Mouse (Mus musculus): ENCODE results near the gene Ipo4.
A peak's percentile ranks its signal among the peaks of the same experiment; 100 is the strongest.

DNA sequence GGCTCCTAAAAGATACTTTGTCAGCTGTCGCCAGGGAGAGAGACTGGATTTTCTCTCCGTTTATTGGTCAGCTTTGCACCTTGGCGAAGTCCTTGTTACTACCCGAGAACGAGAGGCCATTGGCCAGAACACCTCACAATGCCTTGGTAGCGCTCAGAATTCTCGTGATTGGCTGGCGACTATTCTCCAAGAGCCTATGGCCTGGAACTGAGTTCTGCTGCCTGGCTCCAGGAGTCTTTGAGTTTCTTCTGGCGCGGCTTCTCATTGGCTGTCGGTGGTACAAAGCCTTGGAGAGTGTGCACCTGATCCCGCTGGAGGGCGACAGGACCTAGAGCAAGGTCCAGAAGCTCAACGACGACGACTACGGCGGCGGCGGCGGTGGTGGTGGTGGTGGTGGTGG is 17.9 kb downstream of the Ipo4 start, which contains the start of gene Rec8:
- TF ChIP-seq POLR2A (IDR thresholded peaks at IDR 0.05; ENCODE audit: borderline replicate concordance, insufficient read depth, low read length), result peak; percentile 41; the same call in 1 of the 2 replicates
- TF ChIP-seq CTCF (IDR thresholded peaks at IDR 0.05; ENCODE audit: borderline replicate concordance, insufficient read depth, low read depth, low read length), result peak; percentile 23; the same call in 1 of the 2 replicates
